Mouse (Mus musculus) erythroblast, embryonic 14.5 days (primary cell): ENCODE measurements around the gene Htr1b. TPM values are rescaled to one million over a fixed set of nuclear protein-coding genes. Genes with fewer than 3 reads are reported as not detected.

Source experiments
- H3K27me3 ChIP-seq: 2 replicates; pipeline ENCODE4 v1.6.1; 2012; ENCODE audit warnings: inconsistent platforms; ENCODE audit not compliant: control insufficient read depth
- H3K36me3 ChIP-seq: 2 replicates; pipeline ENCODE4 v1.6.1; 2012; ENCODE audit warnings: mild to moderate bottlenecking, inconsistent platforms; ENCODE audit not compliant: control insufficient read depth
- H3K4me1 ChIP-seq: 2 replicates; pipeline ENCODE4 v1.6.1; 2012; ENCODE audit warnings: inconsistent platforms; ENCODE audit not compliant: control insufficient read depth
- H3K4me3 ChIP-seq: replicated peaks from 2 replicates; pipeline ENCODE3; 2012; ENCODE audit warnings: moderate library complexity, mild to moderate bottlenecking, inconsistent platforms
- H3K9me3 ChIP-seq: 2 replicates; pipeline ENCODE4 v1.6.1; 2012; ENCODE audit warnings: low read length, inconsistent platforms, mixed read lengths; ENCODE audit not compliant: control insufficient read depth
- GATA1 ChIP-seq: IDR thresholded peaks from 2 replicates; pipeline ENCODE4 v1.6.1; 2012; ENCODE audit warnings: low read length, inconsistent platforms, mixed read lengths
- TAL1 ChIP-seq: IDR thresholded peaks from 3 replicates; pipeline ENCODE4 v1.6.1; 2012; ENCODE audit warnings: low read length, inconsistent platforms, mixed read lengths
- polyA plus RNA-seq: library from polyadenylated mRNA; stranded (reverse); fragments of >175 nt; gene quantifications from 2 replicates; pipeline ENCODE4 v1.2.3, GENCODE M21; 2012

Htr1b gene
- not detected in 2 replicates for polyA plus RNA-seq

GRCm38 (mm10) chr9:81633437-81633973 lies at the start of gene Htr1b:
Htr1b (minus strand) TSS chr9:81633828.
- Histone ChIP-seq H3K4me1 (no peaks in the 10 kb centered on the region), H3K4me3 (no peak within 1 kb of the TSS), H3K27me3 (peaks cover 41% of the 10 kb centered on the region), H3K9me3 (no peaks in the 10 kb centered on the region), H3K36me3 (no peaks in the 10 kb centered on the region)
- no peak for TF ChIP-seq GATA1
- no peak for TF ChIP-seq TAL1

GRCm38 (mm10) chr9:81676716-81677115 lies 43.1 kb upstream of the Htr1b start:
- no peak overlapping the region for H3K4me3 ChIP-seq
- H3K27me3 ChIP-seq = no peaks in the 10 kb centered on the region
- H3K9me3 ChIP-seq = 0 out of 2 replicates have a peak, but pooled peaks cover 3% of the 10 kb centered on the region
- TF ChIP-seq TAL1 = no peak
- no peak for TF ChIP-seq GATA1
- H3K4me1 ChIP-seq = no peaks in the 10 kb centered on the region
- no peaks in the 10 kb centered on the region for H3K36me3 ChIP-seq

GRCm38 (mm10) chr9:81637486-81637885 lies 3.9 kb upstream of the Htr1b start:
- Histone ChIP-seq H3K9me3 (no peaks in the 10 kb centered on the region), H3K27me3 (peaks cover 25% of the 10 kb centered on the region), H3K36me3 (no peaks in the 10 kb centered on the region), H3K4me1 (no peaks in the 10 kb centered on the region), H3K4me3 (no peak overlapping the region)
- TF ChIP-seq GATA1 (no peak), TAL1 (no peak)

GRCm38 (mm10) chr9:81635109-81635508 lies 1.5 kb upstream of the Htr1b start:
- TF ChIP-seq GATA1 (no peak), TAL1 (no peak)
- no peaks in the 10 kb centered on the region for H3K4me1 ChIP-seq
- H3K9me3 ChIP-seq = no peaks in the 10 kb centered on the region
- peaks cover 41% of the 10 kb centered on the region for H3K27me3 ChIP-seq
- H3K36me3 ChIP-seq = no peaks in the 10 kb centered on the region
- H3K4me3 ChIP-seq = no peak overlapping the region

GRCm38 (mm10) chr9:81634163-81634562 lies 535 bp upstream of the Htr1b start:
- peaks cover 41% of the 10 kb centered on the region for H3K27me3 ChIP-seq

GRCm38 (mm10) chr9:81632736-81633436 lies 742 bp downstream of the Htr1b start:
- H3K27me3 ChIP-seq = peaks cover 41% of the 10 kb centered on the region
- no peaks in the 10 kb centered on the region for H3K4me1 ChIP-seq
- no peaks in the 10 kb centered on the region for H3K9me3 ChIP-seq
- no peak for TF ChIP-seq GATA1
- TF ChIP-seq TAL1 = no peak
- no peak overlapping the region for H3K4me3 ChIP-seq
- H3K36me3 ChIP-seq = no peaks in the 10 kb centered on the region

More at GRCm38 (mm10) chr9:81634163-81634562, 535 bp upstream of the Htr1b start:
- TF ChIP-seq GATA1 (no peak), TAL1 (no peak)
- no peaks in the 10 kb centered on the region for H3K9me3 ChIP-seq
- H3K36me3 ChIP-seq = no peaks in the 10 kb centered on the region
- H3K4me3 ChIP-seq = no peak overlapping the region
- H3K4me1 ChIP-seq = no peaks in the 10 kb centered on the region

GRCm38 (mm10) chr9:81632191-81632735 lies 1.4 kb downstream of the Htr1b start:
- peaks cover 41% of the 10 kb centered on the region for H3K27me3 ChIP-seq
- no peaks in the 10 kb centered on the region for H3K9me3 ChIP-seq
- H3K36me3 ChIP-seq = no peaks in the 10 kb centered on the region
- no peak overlapping the region for H3K4me3 ChIP-seq
- no peaks in the 10 kb centered on the region for H3K4me1 ChIP-seq
- no peak for TF ChIP-seq TAL1
- TF ChIP-seq GATA1 = no peak

GRCm38 (mm10) chr9:81631581-81632091 lies 2.0 kb downstream of the Htr1b start:
- TF ChIP-seq TAL1 = no peak
- TF ChIP-seq GATA1 = no peak
- Histone ChIP-seq H3K4me1 (no peaks in the 10 kb centered on the region), H3K36me3 (no peaks in the 10 kb centered on the region), H3K27me3 (peaks cover 41% of the 10 kb centered on the region), H3K9me3 (no peaks in the 10 kb centered on the region), H3K4me3 (no peak overlapping the region)

GRCm38 (mm10) chr9:81626899-81627606 lies 6.6 kb downstream of the Htr1b start:
- Histone ChIP-seq H3K4me1 (no peaks in the 10 kb centered on the region), H3K9me3 (no peaks in the 10 kb centered on the region), H3K27me3 (peaks cover 12% of the 10 kb centered on the region), H3K4me3 (no peak overlapping the region), H3K36me3 (no peaks in the 10 kb centered on the region)
- TF ChIP-seq TAL1 = no peak
- TF ChIP-seq GATA1 = no peak
